Mouse (Mus musculus): Measurements from ENCODE around the gene Kcnj1. TPM values are rescaled to one million over a fixed set of nuclear protein-coding genes. Genes with fewer than 3 reads are reported as not detected.

Kcnj1 gene
- not detected in 2 replicates for polyA plus RNA-seq (2016; fragmentation: Nextera tagmentation; extraction: Ambion mirVana)

- no peaks in the 10 kb centered on the region for H3K27me3 ChIP-seq
- no peak within 1 kb of the TSS for H3K4me2 ChIP-seq (replicated peaks)
- no peaks in the 10 kb centered on the region for H3K9me3 ChIP-seq (replicated peaks)
- peaks cover 11% of the 10 kb centered on the region for H3K4me1 ChIP-seq
- ATAC-seq (ENCODE audit: low FRiP score), result no peak
- H3K27ac ChIP-seq, result no peak within 1 kb of the TSS
- 87% methylated on average over 6 of the region's 6 CpGs for WGBS
- H3K36me3 ChIP-seq, result no peaks in the 10 kb centered on the region
- no peak within 1 kb of the TSS for H3K4me3 ChIP-seq
- no peak within 1 kb of the TSS for H3K9ac ChIP-seq
Observed at GRCm38 (mm10) chr9:32372202-32372601, at the start of gene Kcnj1. Kcnj1 (plus strand) TSS chr9:32372493.

DNA sequence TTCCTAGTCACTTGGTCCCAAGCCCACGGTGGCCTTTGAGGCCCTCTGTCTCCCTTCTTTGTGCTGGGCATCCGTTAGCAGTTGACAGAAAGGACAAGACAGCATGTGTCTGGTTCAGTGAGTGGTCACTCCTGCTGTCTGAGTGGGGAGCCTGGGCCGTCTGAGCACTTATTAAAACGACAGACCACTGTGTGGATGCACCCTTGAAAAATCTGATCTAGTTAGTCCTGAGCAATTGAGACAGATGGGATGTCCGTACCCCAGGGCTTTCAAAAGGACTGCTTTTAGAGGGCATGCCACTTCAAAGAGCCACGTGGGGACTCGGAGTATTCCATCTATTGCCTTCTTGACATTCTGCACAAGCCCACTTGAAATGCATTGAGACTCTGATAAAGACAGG, 48.7 kb upstream of the Kcnj1 start:
- no peak for ATAC-seq (ENCODE audit: low FRiP score)
- Histone ChIP-seq H3K9me3 (replicated peaks) (no peaks in the 10 kb centered on the region), H3K27ac (no peak overlapping the region), H3K4me2 (replicated peaks) (no peak overlapping the region), H3K9ac (no peak overlapping the region), H3K36me3 (no peaks in the 10 kb centered on the region), H3K4me3 (no peak overlapping the region), H3K27me3 (no peaks in the 10 kb centered on the region), H3K4me1 (peaks cover 9% of the 10 kb centered on the region; the same call in 1 of the 2 replicates)
- 51% methylated on average over 7 of the region's 7 CpGs for WGBS

DNA sequence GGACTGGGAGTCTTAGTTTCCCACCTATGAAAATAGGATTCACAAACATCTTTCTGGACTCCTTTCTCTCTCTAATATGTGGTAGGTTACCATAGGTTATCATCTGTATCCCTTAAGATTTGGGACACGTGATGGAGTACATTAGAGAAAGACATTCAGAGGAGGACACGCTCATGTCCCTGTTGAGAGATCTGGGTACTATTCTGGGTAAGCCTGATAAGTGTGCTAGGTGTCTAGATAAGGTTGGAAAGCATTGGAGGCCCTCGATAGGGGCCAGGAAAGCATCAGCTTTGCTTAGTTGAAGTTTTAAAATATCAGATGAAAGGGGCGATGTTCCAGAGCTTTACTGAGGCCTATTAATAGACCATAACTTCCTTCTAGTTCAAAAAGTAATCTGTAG, 43.5 kb upstream of the Kcnj1 start:
- no peak for ATAC-seq (ENCODE audit: low FRiP score)
- H3K36me3 ChIP-seq, result no peaks in the 10 kb centered on the region
- 86% methylated on average over 4 of the region's 4 CpGs for WGBS

GRCm38 (mm10) chr9:32331162-32331561, 41.1 kb upstream of the Kcnj1 start:
- Histone ChIP-seq H3K9me3 (replicated peaks) (no peaks in the 10 kb centered on the region), H3K27ac (no peak overlapping the region), H3K4me1 (no peaks in the 10 kb centered on the region), H3K36me3 (no peaks in the 10 kb centered on the region), H3K4me3 (no peak overlapping the region), H3K27me3 (no peaks in the 10 kb centered on the region), H3K4me2 (replicated peaks) (no peak overlapping the region), H3K9ac (no peak overlapping the region)
- WGBS, result 74% methylated on average over 5 of the region's 5 CpGs
- no peak for ATAC-seq (ENCODE audit: low FRiP score)

More for the DNA sequence above, 43.5 kb upstream of the Kcnj1 start:
- no peak overlapping the region for H3K4me2 ChIP-seq (replicated peaks)
- H3K4me3 ChIP-seq, result no peak overlapping the region
- H3K9me3 ChIP-seq (replicated peaks), result no peaks in the 10 kb centered on the region
- H3K9ac ChIP-seq, result no peak overlapping the region
- no peaks in the 10 kb centered on the region for H3K4me1 ChIP-seq
- H3K27me3 ChIP-seq, result no peaks in the 10 kb centered on the region
- no peak overlapping the region for H3K27ac ChIP-seq

- WGBS, result 88% methylated on average over 13 of the region's 13 CpGs
Observed at GRCm38 (mm10) chr9:32335389-32336150, 36.7 kb upstream of the Kcnj1 start.

GRCm38 (mm10) chr9:32340831-32341230, 31.5 kb upstream of the Kcnj1 start:
- 67% methylated on average over 5 of the region's 5 CpGs for WGBS
- no peak overlapping the region for H3K27ac ChIP-seq

More at GRCm38 (mm10) chr9:32335389-32336150, 36.7 kb upstream of the Kcnj1 start:
- H3K27me3 ChIP-seq, result no peaks in the 10 kb centered on the region
- H3K9ac ChIP-seq, result no peak overlapping the region
- no peak overlapping the region for H3K4me3 ChIP-seq
- H3K4me2 ChIP-seq (replicated peaks), result no peak overlapping the region
- no peak overlapping the region for H3K27ac ChIP-seq
- H3K9me3 ChIP-seq (replicated peaks), result no peaks in the 10 kb centered on the region
- no peaks in the 10 kb centered on the region for H3K4me1 ChIP-seq
- H3K36me3 ChIP-seq, result no peaks in the 10 kb centered on the region
- no peak for ATAC-seq (ENCODE audit: low FRiP score)

GRCm38 (mm10) chr9:32342929-32343328, 29.4 kb upstream of the Kcnj1 start:
- no peaks in the 10 kb centered on the region for H3K9me3 ChIP-seq (replicated peaks)
- H3K9ac ChIP-seq, result no peak overlapping the region
- ATAC-seq (ENCODE audit: low FRiP score), result no peak
- H3K27me3 ChIP-seq, result peaks cover 52% of the 10 kb centered on the region
- H3K4me3 ChIP-seq, result no peak overlapping the region
- H3K36me3 ChIP-seq, result no peaks in the 10 kb centered on the region
- 16% methylated on average over 8 of the region's 8 CpGs for WGBS
- no peak overlapping the region for H3K4me2 ChIP-seq (replicated peaks)
- no peak overlapping the region for H3K27ac ChIP-seq
- peaks cover 20% of the 10 kb centered on the region for H3K4me1 ChIP-seq

More at GRCm38 (mm10) chr9:32340831-32341230, 31.5 kb upstream of the Kcnj1 start:
- Histone ChIP-seq H3K36me3 (no peaks in the 10 kb centered on the region), H3K4me2 (replicated peaks) (no peak overlapping the region), H3K27me3 (peaks cover 44% of the 10 kb centered on the region), H3K4me3 (no peak overlapping the region), H3K4me1 (peaks cover 20% of the 10 kb centered on the region), H3K9me3 (replicated peaks) (no peaks in the 10 kb centered on the region), H3K9ac (no peak overlapping the region)
- no peak for ATAC-seq (ENCODE audit: low FRiP score)

DNA sequence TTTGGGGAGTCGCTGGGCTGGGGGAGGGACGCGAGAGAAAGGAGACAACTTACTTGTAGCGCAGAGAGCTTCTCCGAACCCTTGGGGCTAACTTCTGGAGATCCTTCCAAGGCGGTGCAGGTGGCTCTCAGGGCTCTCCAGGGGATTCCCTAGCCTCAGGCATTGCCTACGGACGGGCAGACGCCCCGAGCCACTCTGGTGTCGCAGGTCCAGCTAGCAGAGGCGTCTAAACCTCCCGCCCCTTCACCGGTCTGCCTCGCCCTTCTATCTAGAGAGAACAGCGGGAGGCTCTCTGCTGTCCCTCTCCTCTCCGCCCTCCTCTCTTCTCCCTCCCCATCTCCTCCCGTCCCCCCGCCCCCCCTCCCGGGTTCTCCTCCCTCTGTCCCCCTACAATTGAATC, 28.2 kb upstream of the Kcnj1 start, which contains the start of gene Kcnj5:
Kcnj5 (minus strand) TSS at position 300 of the 400 bp plus-strand sequence.
- H3K4me2 ChIP-seq (replicated peaks), result peak within 1 kb of the TSS; percentile 71
- no peaks in the 10 kb centered on the region for H3K36me3 ChIP-seq
- H3K27ac ChIP-seq, result no peak within 1 kb of the TSS
- peaks cover 20% of the 10 kb centered on the region for H3K4me1 ChIP-seq
- 1% methylated on average over 19 of the region's 20 CpGs for WGBS
- peak within 1 kb of the TSS; percentile 34 for H3K4me3 ChIP-seq
- no peaks in the 10 kb centered on the region for H3K9me3 ChIP-seq (replicated peaks)
- peak; percentile 48 for ATAC-seq (ENCODE audit: low FRiP score)
- peaks cover 52% of the 10 kb centered on the region for H3K27me3 ChIP-seq
- H3K9ac ChIP-seq, result peak within 1 kb of the TSS; percentile 45

DNA sequence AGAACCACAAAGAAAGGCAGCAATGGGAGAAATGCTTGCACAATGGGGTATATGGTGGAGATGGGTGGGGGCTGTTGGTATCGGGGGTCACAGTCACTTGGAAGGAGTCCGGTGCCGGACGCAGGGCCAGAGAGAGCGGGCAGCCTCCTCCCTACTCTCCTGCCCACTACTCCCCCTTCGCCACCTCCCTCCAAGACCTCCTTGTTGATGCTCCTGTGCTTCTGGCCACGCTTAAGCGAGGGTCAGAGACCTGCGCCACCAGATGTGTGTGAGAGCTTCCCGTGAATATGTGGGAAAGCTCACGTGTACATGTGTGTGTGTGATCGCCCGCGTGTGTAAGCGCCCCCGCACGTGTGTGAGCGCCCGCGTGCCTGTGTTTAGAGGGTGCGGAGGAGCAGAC, 27.8 kb upstream of the Kcnj1 start:
- peak overlapping the region; percentile 34 for H3K4me3 ChIP-seq
- H3K4me2 ChIP-seq (replicated peaks), result peak overlapping the region; percentile 71
- peak; percentile 55 for ATAC-seq (ENCODE audit: low FRiP score)
- WGBS, result 2% methylated on average over 21 of the region's 21 CpGs
- peaks cover 55% of the 10 kb centered on the region for H3K27me3 ChIP-seq
- no peak overlapping the region for H3K27ac ChIP-seq
- peak overlapping the region; percentile 45 for H3K9ac ChIP-seq
- peaks cover 20% of the 10 kb centered on the region for H3K4me1 ChIP-seq
- H3K9me3 ChIP-seq (replicated peaks), result no peaks in the 10 kb centered on the region
- H3K36me3 ChIP-seq, result no peaks in the 10 kb centered on the region

DNA sequence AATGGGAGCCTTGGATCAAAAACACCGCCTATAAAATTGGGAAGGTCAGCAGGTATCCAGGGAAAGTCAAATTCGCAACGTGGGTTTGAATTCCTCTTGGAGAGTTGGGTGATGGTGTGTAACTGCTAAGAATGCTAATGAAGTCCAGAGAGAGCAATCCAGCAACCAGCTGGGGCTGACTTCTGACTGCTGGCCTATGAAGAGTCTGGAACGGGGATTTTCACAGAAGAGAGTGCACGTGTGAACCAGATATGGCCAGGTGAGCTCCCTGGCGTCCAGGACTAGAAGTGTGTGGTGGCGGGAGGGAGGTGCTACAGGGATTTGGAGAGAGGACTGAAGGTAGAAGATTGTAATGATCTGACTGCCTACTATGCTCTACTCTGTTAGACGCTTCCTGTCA, 24.2 kb upstream of the Kcnj1 start:
- ATAC-seq (ENCODE audit: low FRiP score), result no peak
- Histone ChIP-seq H3K4me3 (no peak overlapping the region), H3K9ac (no peak overlapping the region), H3K27me3 (peaks cover 38% of the 10 kb centered on the region), H3K9me3 (replicated peaks) (no peaks in the 10 kb centered on the region), H3K4me1 (peaks cover 19% of the 10 kb centered on the region), H3K27ac (no peak overlapping the region), H3K4me2 (replicated peaks) (no peak overlapping the region), H3K36me3 (no peaks in the 10 kb centered on the region)
- WGBS, result 73% methylated on average over 8 of the region's 8 CpGs

GRCm38 (mm10) chr9:32349344-32349743, 22.9 kb upstream of the Kcnj1 start:
- Histone ChIP-seq H3K27ac (no peak overlapping the region), H3K9me3 (replicated peaks) (no peaks in the 10 kb centered on the region), H3K4me1 (peaks cover 7% of the 10 kb centered on the region), H3K4me3 (no peak overlapping the region), H3K36me3 (no peaks in the 10 kb centered on the region), H3K4me2 (replicated peaks) (no peak overlapping the region), H3K9ac (no peak overlapping the region), H3K27me3 (peaks cover 26% of the 10 kb centered on the region)
- WGBS, result 90% methylated on average over 10 of the region's 10 CpGs
- ATAC-seq (ENCODE audit: low FRiP score), result no peak

GRCm38 (mm10) chr9:32350332-32350731, 22.0 kb upstream of the Kcnj1 start:
- 0% methylated on average over 6 of the region's 6 CpGs for WGBS

DNA sequence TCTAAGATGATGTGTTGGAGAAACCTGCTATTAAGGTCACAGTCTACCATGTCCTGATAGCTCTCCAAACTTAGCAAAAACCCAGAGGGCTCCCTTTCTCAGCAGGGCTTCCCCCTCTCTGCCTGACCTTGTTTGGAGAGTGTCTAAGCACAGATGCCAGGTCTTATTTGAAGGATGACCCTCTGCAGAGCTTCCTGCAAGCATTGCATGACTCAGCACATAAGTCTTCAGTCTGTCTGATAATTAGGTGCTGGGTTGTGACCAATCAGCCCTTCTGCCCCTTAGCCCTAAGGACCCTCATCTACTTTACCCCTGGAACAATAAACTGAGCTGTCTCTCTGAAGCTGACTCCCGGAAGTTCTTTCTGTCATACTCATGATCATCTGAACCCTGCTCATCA, 11.5 kb upstream of the Kcnj1 start:
- Histone ChIP-seq H3K36me3 (no peaks in the 10 kb centered on the region), H3K4me1 (no peaks in the 10 kb centered on the region)
- 81% methylated on average over 1 of the region's 1 CpGs for WGBS

More at GRCm38 (mm10) chr9:32350332-32350731, 22.0 kb upstream of the Kcnj1 start:
- Histone ChIP-seq H3K4me2 (replicated peaks) (no peak overlapping the region), H3K9ac (no peak overlapping the region), H3K27ac (no peak overlapping the region), H3K27me3 (peaks cover 16% of the 10 kb centered on the region), H3K36me3 (no peaks in the 10 kb centered on the region), H3K4me3 (no peak overlapping the region), H3K9me3 (replicated peaks) (no peaks in the 10 kb centered on the region), H3K4me1 (0 out of 2 replicates have a peak, but pooled peaks cover 2% of the 10 kb centered on the region)
- ATAC-seq (ENCODE audit: low FRiP score), result no peak

More for the DNA sequence above, 11.5 kb upstream of the Kcnj1 start:
- no peaks in the 10 kb centered on the region for H3K27me3 ChIP-seq
- H3K9ac ChIP-seq, result no peak overlapping the region
- H3K9me3 ChIP-seq (replicated peaks), result no peaks in the 10 kb centered on the region
- no peak overlapping the region for H3K4me3 ChIP-seq
- no peak overlapping the region for H3K27ac ChIP-seq
- ATAC-seq (ENCODE audit: low FRiP score), result no peak
- no peak overlapping the region for H3K4me2 ChIP-seq (replicated peaks)
